Mouse (Mus musculus) hindbrain, embryonic 15.5 days (tissue): ENCODE measurements around the gene Hspa12a. TPM values are rescaled to one million over a fixed set of nuclear protein-coding genes. Genes with fewer than 3 reads are reported as not detected.

Experiments used
- ATAC-seq: fragments of 200-750 bp; cut with Nextera tagmentation; 2 replicates; pipeline ENCODE4 v1.8.0; 2017; ENCODE audit warnings: low read depth, moderate number of reproducible peaks, moderate TSS enrichment; ENCODE audit not compliant: low FRiP score
- H3K27ac ChIP-seq: fragments of 300-500 bp; sonication (generic); replicated peaks from 2 replicates; pipeline ENCODE4 v1.5.1; 2015; ENCODE audit warnings: mild to moderate bottlenecking, inconsistent platforms
- H3K27me3 ChIP-seq: fragments of 300-500 bp; sonication (generic); 2 replicates; pipeline ENCODE4 v1.6.1; 2015; ENCODE audit warnings: control low read depth, inconsistent platforms
- H3K36me3 ChIP-seq: fragments of 300-500 bp; sonication (generic); 2 replicates; pipeline ENCODE4 v1.6.1; 2015; ENCODE audit warnings: control low read depth, inconsistent platforms
- H3K4me1 ChIP-seq: fragments of 300-500 bp; sonication (generic); replicated peaks from 2 replicates; pipeline ENCODE4 v1.6.1; 2015; ENCODE audit warnings: control low read depth, inconsistent platforms
- H3K4me2 ChIP-seq: fragments of 300-500 bp; sonication (generic); 2 replicates; pipeline ENCODE4 v1.6.1; 2015; ENCODE audit warnings: moderate library complexity, mild to moderate bottlenecking, inconsistent platforms
- H3K4me3 ChIP-seq: fragments of 300-500 bp; sonication (generic); 2 replicates; pipeline ENCODE4 v1.5.1; 2015; ENCODE audit warnings: mild to moderate bottlenecking, inconsistent platforms
- H3K9ac ChIP-seq: fragments of 300-500 bp; sonication (generic); 2 replicates; pipeline ENCODE4 v1.6.1; 2015; ENCODE audit warnings: inconsistent platforms
- H3K9me3 ChIP-seq: fragments of 300-500 bp; sonication (generic); 2 replicates; pipeline ENCODE4 v1.6.1; 2016; ENCODE audit warnings: control low read depth, inconsistent platforms
- WGBS: fragments of 180-500 bp; shearing (Covaris S2); methylation state at CpG from one replicate; pipeline ENCODE4 v1.1.7; 2015; 5-methylcytosine and 5-hydroxymethylcytosine counted together
- polyA plus RNA-seq: library from polyadenylated mRNA; unstranded; fragments of >200 nt; fragmentation: Nextera tagmentation; extraction: Ambion mirVana; gene quantifications from 2 replicates; pipeline ENCODE4 v1.2.1, GENCODE M21; 2015

Hspa12a gene
- polyA plus RNA-seq, 1 experiment from 2014 or later = 65.3 TPM

GRCm38 (mm10) chr19:58853036-58853735, 90.3 kb downstream of the Hspa12a start:
- WGBS = 86% methylated on average over 10 of the region's 10 CpGs
- Histone ChIP-seq H3K27me3 (no peaks in the 10 kb centered on the region), H3K9me3 (no peaks in the 10 kb centered on the region), H3K9ac (no peak overlapping the region), H3K36me3 (no peaks in the 10 kb centered on the region), H3K4me3 (no peak overlapping the region), H3K27ac (no peak overlapping the region), H3K4me1 (peaks cover 7% of the 10 kb centered on the region; the same call in 1 of the 2 replicates), H3K4me2 (no peak overlapping the region)
- no peak for ATAC-seq

DNA sequence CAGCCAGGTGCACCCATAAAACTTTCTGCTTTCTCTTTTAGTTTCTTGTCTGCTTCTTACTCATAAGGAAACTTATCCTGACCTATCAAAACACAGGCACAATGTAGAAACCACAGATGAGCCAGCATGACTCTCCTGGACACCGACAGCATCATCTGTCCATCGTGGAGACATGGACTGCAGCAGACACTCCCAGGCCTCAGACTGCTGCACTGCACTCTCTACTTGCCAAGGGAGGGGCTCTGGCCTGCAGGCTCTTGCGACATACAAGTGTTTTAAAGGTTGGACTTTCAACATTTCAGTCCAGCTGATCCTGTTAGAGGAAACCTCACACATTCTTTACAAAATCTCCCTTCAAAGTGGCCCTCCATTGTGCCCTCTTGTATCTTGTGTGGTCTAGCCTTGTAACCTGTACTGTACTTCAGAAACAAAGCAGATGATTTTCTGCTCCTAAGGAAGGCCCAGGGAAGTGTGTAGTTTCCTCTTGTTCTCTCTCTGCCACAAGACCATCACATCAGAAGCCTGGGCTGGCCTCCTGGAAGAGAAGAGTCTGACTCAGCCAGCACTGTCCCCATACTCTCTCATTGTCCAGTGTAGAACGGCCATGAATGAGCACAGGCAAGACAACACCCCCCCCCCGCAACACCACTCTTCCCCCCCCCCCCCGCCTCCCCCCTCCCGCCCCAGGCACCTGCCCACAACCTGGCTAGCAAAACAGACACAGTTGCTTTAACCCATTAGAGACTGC, 92.6 kb downstream of the Hspa12a start:
- no peaks in the 10 kb centered on the region for H3K27me3 ChIP-seq
- ATAC-seq = no peak
- H3K4me1 ChIP-seq = no peaks in the 10 kb centered on the region
- H3K9me3 ChIP-seq = no peaks in the 10 kb centered on the region
- H3K4me2 ChIP-seq = no peak overlapping the region
- H3K27ac ChIP-seq = no peak overlapping the region
- no peak overlapping the region for H3K4me3 ChIP-seq
- no peaks in the 10 kb centered on the region for H3K36me3 ChIP-seq
- no peak overlapping the region for H3K9ac ChIP-seq
- 82% methylated on average over 6 of the region's 7 CpGs for WGBS

DNA sequence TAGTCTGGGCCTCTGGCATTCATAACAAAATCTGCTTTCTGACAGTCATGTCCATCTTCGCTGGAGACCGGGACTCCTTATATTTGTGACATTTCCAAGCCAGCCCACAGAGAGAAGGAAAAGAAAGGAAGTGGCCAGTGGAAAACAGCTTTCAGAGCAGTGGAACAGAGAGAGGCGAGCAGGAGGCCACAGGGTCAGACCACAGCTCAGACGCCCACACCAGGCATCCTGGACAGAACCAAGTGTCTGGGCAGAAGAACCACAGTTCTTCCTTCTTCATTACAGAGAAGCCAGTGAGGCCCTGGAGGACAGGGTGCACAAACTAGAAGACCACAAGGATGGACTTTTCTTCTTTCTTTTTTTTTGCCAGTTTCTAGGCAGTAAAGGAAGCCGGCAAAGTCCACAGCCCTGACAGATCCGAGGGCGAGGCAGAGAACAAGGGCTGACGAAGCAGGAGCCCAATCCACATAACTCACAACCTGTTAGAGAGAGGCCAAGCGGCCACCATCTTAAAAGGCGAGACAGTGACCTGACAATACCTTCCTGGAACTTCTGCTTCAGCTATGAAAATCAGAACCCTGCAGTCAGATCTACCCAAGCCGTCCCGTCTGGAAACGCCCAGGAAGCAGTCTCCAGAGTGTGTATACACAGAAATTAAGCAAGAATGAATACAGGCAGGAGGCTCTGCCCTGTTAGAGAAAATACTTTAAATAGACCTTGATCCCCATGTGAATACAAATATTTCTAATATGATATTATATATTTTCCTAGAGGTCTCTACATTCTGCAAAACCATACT, 93.9 kb downstream of the Hspa12a start:
- no peak overlapping the region for H3K27ac ChIP-seq
- no peaks in the 10 kb centered on the region for H3K4me1 ChIP-seq
- H3K9me3 ChIP-seq = no peaks in the 10 kb centered on the region
- no peaks in the 10 kb centered on the region for H3K27me3 ChIP-seq
- no peak overlapping the region for H3K4me2 ChIP-seq
- no peak overlapping the region for H3K4me3 ChIP-seq
- ATAC-seq = no peak
- no peak overlapping the region for H3K9ac ChIP-seq
- WGBS = 85% methylated on average over 13 of the region's 13 CpGs
- H3K36me3 ChIP-seq = no peaks in the 10 kb centered on the region

DNA sequence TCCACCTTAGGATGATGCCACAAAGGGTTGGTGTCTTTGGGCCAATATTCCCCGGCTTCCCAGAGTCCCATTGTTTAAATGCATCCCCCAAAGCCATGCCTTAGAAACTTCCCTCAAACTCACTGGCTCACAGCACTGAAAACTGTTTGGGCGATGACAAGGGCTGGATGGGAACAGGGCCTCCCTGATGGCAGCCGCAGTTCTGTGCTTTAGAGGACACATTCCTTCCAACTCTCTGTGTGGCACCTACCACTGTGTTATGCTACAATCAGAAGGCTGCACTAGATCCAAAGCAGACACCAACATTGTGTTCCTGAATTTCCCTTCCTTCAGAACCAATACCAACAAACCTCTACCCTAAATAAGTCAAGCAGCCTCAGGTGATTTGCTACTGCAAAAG, 99.8 kb downstream of the Hspa12a start:
- no peak overlapping the region for H3K4me2 ChIP-seq
- ATAC-seq = no peak
- H3K36me3 ChIP-seq = no peaks in the 10 kb centered on the region
- H3K27ac ChIP-seq = no peak overlapping the region
- no peak overlapping the region for H3K4me3 ChIP-seq
- no peaks in the 10 kb centered on the region for H3K27me3 ChIP-seq
- no peaks in the 10 kb centered on the region for H3K9me3 ChIP-seq
- no peak overlapping the region for H3K9ac ChIP-seq
- WGBS = 82% methylated on average over 3 of the region's 3 CpGs
- peaks cover 31% of the 10 kb centered on the region for H3K4me1 ChIP-seq

DNA sequence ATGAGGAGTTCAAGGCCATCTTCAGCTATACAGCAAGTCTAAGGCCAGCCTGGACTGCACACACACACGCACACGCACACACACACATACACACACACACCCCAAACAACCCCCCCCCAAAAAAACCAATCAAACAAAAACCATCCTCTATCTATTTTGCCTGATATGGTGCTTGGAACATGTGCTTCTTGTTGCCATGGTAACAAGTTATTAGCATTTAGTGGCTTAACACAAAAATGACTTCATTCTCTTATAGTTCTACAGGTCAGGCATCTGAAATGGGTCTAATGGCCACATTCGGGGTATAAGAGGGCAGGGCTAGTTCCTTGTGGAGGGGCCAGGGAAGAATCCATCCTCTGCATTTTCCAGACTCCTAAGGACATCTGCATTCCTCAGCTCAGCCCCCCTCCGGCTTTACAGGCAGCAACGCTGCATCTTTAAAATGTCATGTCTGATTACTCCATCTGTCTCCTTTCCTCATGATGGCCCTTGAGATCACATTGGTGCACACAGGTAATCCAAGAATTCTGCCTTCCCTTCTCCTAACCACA, 102.7 kb downstream of the Hspa12a start:
- H3K4me1 ChIP-seq = peaks cover 35% of the 10 kb centered on the region
- 54% methylated on average over 5 of the region's 5 CpGs for WGBS

DNA sequence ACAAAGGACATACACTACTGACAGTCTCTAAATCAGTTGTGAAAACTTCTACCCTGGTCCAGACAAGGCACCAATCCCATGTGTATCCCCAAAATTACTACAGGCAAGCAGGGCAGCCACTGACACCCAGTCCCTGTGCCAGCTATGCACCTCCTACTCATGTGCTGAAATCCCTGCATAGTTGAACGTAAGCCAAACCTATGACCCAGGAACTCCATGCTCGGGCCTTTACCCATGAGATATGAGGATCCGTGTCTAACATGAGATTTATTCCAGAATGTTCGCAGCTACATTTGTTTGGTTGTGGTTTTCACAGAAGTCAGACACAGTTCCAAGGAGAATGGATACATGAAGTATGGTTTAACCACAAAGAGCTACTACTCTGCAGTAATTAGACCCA, 103.6 kb downstream of the Hspa12a start:
- no peak overlapping the region for H3K4me2 ChIP-seq
- no peaks in the 10 kb centered on the region for H3K36me3 ChIP-seq
- no peak overlapping the region for H3K4me3 ChIP-seq
- ATAC-seq = no peak
- no peak overlapping the region for H3K9ac ChIP-seq
- H3K27me3 ChIP-seq = no peaks in the 10 kb centered on the region
- H3K27ac ChIP-seq = no peak overlapping the region
- peaks cover 35% of the 10 kb centered on the region for H3K4me1 ChIP-seq
- H3K9me3 ChIP-seq = no peaks in the 10 kb centered on the region
- WGBS = 78% methylated on average over 4 of the region's 4 CpGs

More for the DNA sequence above, 102.7 kb downstream of the Hspa12a start:
- Histone ChIP-seq H3K4me3 (no peak overlapping the region), H3K36me3 (no peaks in the 10 kb centered on the region), H3K27me3 (no peaks in the 10 kb centered on the region), H3K4me2 (0 out of 2 replicates have a peak overlapping the region, but pooled peaks have one; percentile 17), H3K9me3 (no peaks in the 10 kb centered on the region), H3K9ac (no peak overlapping the region), H3K27ac (peak overlapping the region; percentile 51; the same call in 1 of the 2 replicates)
- 0 out of 2 replicates have a peak, but pooled peaks have one; percentile 19 for ATAC-seq

- Histone ChIP-seq H3K9me3 (no peaks in the 10 kb centered on the region), H3K4me1 (peaks cover 37% of the 10 kb centered on the region), H3K27me3 (no peaks in the 10 kb centered on the region), H3K27ac (no peak overlapping the region), H3K4me2 (no peak overlapping the region), H3K4me3 (no peak overlapping the region), H3K36me3 (no peaks in the 10 kb centered on the region), H3K9ac (no peak overlapping the region)
- 54% methylated on average over 3 of the region's 3 CpGs for WGBS
- ATAC-seq = no peak; the same call in 1 of the 2 replicates
Observed at GRCm38 (mm10) chr19:58839345-58839744, 104.1 kb downstream of the Hspa12a start.

DNA sequence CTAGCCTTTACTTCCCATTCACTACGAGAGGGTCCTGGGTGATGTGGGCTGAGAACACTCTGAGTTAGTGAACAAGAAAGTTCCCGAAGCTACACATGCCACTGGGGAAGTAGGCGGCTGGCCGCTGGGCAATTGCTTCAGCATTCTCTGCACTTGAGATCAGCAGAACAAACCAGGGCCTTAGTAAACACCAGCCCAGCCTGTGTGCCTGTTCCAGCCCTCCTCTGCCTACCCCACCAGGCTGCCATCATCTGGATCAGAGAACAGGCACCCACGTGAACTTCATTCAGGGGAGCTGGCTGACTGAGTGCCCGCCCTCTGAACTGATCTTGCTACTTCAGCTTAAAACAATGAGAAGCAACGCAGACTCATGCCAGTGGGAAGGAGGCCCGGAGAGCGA, 104.7 kb downstream of the Hspa12a start:
- H3K27ac ChIP-seq = no peak overlapping the region
- H3K4me3 ChIP-seq = no peak overlapping the region
- H3K27me3 ChIP-seq = no peaks in the 10 kb centered on the region
- no peak for ATAC-seq
- H3K36me3 ChIP-seq = no peaks in the 10 kb centered on the region
- 67% methylated on average over 9 of the region's 9 CpGs for WGBS
- H3K9ac ChIP-seq = no peak overlapping the region
- peaks cover 43% of the 10 kb centered on the region for H3K4me1 ChIP-seq
- no peak overlapping the region for H3K4me2 ChIP-seq
- no peaks in the 10 kb centered on the region for H3K9me3 ChIP-seq

- WGBS = 51% methylated on average over 13 of the region's 13 CpGs
- H3K4me1 ChIP-seq = peaks cover 44% of the 10 kb centered on the region
- ATAC-seq = no peak
- H3K9me3 ChIP-seq = no peaks in the 10 kb centered on the region
- 0 out of 2 replicates have a peak overlapping the region, but pooled peaks have one; percentile 2 for H3K27ac ChIP-seq
- no peak overlapping the region for H3K4me2 ChIP-seq
- no peaks in the 10 kb centered on the region for H3K27me3 ChIP-seq
- no peak overlapping the region for H3K9ac ChIP-seq
- H3K4me3 ChIP-seq = no peak overlapping the region
- H3K36me3 ChIP-seq = no peaks in the 10 kb centered on the region
Observed at GRCm38 (mm10) chr19:58833639-58834180, 109.7 kb downstream of the Hspa12a start.

DNA sequence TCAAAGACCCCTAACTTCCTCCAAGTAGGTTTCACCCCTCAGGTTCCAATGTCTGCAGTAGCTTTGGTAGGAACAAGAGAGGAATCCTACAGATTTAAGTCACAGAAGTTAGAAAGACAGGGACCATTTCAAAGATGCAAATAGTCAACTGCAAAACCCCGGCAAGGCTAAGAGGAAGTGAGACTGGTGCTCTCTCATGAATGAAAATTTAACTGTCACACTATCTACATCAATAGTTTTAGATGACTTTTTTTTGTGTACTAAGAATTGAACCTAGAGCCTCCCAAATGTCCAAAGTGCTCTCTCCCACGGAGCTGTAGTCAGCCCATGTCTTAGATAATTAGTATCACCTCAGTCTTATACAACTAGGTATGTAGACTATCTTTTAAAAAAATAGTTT, 110.5 kb downstream of the Hspa12a start:
- no peak overlapping the region for H3K9ac ChIP-seq
- no peak overlapping the region for H3K27ac ChIP-seq
- H3K9me3 ChIP-seq = no peaks in the 10 kb centered on the region
- no peak for ATAC-seq
- H3K4me2 ChIP-seq = no peak overlapping the region
- no peaks in the 10 kb centered on the region for H3K27me3 ChIP-seq
- no peaks in the 10 kb centered on the region for H3K36me3 ChIP-seq
- WGBS = 74% methylated on average over 2 of the region's 2 CpGs
- H3K4me1 ChIP-seq = peaks cover 44% of the 10 kb centered on the region
- no peak overlapping the region for H3K4me3 ChIP-seq

GRCm38 (mm10) chr19:58831280-58831922, 112.1 kb downstream of the Hspa12a start:
- Histone ChIP-seq H3K36me3 (no peaks in the 10 kb centered on the region), H3K4me2 (no peak overlapping the region), H3K4me3 (no peak overlapping the region), H3K9me3 (no peaks in the 10 kb centered on the region), H3K27me3 (no peaks in the 10 kb centered on the region), H3K4me1 (peaks cover 44% of the 10 kb centered on the region), H3K27ac (peak overlapping the region; percentile 56), H3K9ac (no peak overlapping the region)
- peak; percentile 39 for ATAC-seq
- 47% methylated on average over 9 of the region's 9 CpGs for WGBS
